Mouse (Mus musculus) frontal cortex, postnatal 25 days (tissue): ENCODE data around the gene Negr1.

Source experiments
- DNase-seq, 2 experiments: peaks; one replicate each; pipeline ENCODE4 v3.0.0; 2022; ENCODE audit warnings: low spot score in 2 of 2

Negr1 gene

GRCm38 (mm10) chr3:156561524-156562423 is at the start of gene Negr1:
Negr1 (plus strand) TSS chr3:156561794.
- DNase-seq: peak; percentile 66 to 69

- DNase-seq: no peak
Observed at GRCm38 (mm10) chr3:156526461-156526933, 35.1 kb upstream of the Negr1 start.

- no peak for DNase-seq
Observed at GRCm38 (mm10) chr3:156527231-156527995, 34.2 kb upstream of the Negr1 start.

GRCm38 (mm10) chr3:156559441-156559825 is 2.2 kb upstream of the Negr1 start:
- no peak for DNase-seq

GRCm38 (mm10) chr3:156559826-156560471 is 1.6 kb upstream of the Negr1 start:
- peak; percentile 27 to 30 for DNase-seq

GRCm38 (mm10) chr3:156560766-156561165 is 828 bp upstream of the Negr1 start:
- peak; percentile 74 to 81 for DNase-seq

GRCm38 (mm10) chr3:156562424-156562785 is 811 bp downstream of the Negr1 start:
- DNase-seq: no peak

- no peak for DNase-seq
Observed at GRCm38 (mm10) chr3:156562796-156563195, 1.2 kb downstream of the Negr1 start.

GRCm38 (mm10) chr3:156563353-156563752 is 1.8 kb downstream of the Negr1 start:
- no peak for DNase-seq

- no peak for DNase-seq
Observed at GRCm38 (mm10) chr3:156573465-156573864, 11.9 kb downstream of the Negr1 start.

GRCm38 (mm10) chr3:156576292-156576691 is 14.7 kb downstream of the Negr1 start:
- no peak for DNase-seq

GRCm38 (mm10) chr3:156590612-156591011 is 29.0 kb downstream of the Negr1 start:
- DNase-seq: no peak

GRCm38 (mm10) chr3:156591125-156591524 is 29.5 kb downstream of the Negr1 start:
- DNase-seq: no peak

- no peak for DNase-seq
Observed at GRCm38 (mm10) chr3:156606846-156607245, 45.3 kb downstream of the Negr1 start.

GRCm38 (mm10) chr3:156619921-156620320 is 58.3 kb downstream of the Negr1 start:
- DNase-seq: no peak

- DNase-seq: no peak
Observed at GRCm38 (mm10) chr3:156628594-156628993, 67.0 kb downstream of the Negr1 start.

- no peak for DNase-seq
Observed at GRCm38 (mm10) chr3:156632942-156633341, 71.3 kb downstream of the Negr1 start.

- no peak for DNase-seq
Observed at GRCm38 (mm10) chr3:156639382-156639781, 77.8 kb downstream of the Negr1 start.

GRCm38 (mm10) chr3:156643710-156644363 is 82.2 kb downstream of the Negr1 start:
- DNase-seq: no peak

GRCm38 (mm10) chr3:156648378-156648777 is 86.8 kb downstream of the Negr1 start:
- no peak for DNase-seq

- DNase-seq: no peak
Observed at GRCm38 (mm10) chr3:156662553-156662952, 101.0 kb downstream of the Negr1 start.

GRCm38 (mm10) chr3:156672560-156672959 is 111.0 kb downstream of the Negr1 start:
- no peak for DNase-seq
